Mouse (Mus musculus) bone marrow, adult 2 months (tissue): ENCODE data around the gene Rnpep. TPM values are rescaled to one million over a fixed set of nuclear protein-coding genes. Genes with fewer than 3 reads are reported as not detected.

Experiments
- H3K27ac ChIP-seq: fragments of 200-500 bp; 2 replicates; pipeline ENCODE4 v1.5.1; 2012; ENCODE audit warnings: low read depth, mild to moderate bottlenecking, control low read depth, inconsistent platforms, low read length; ENCODE audit not compliant: control insufficient read depth, poor library complexity, insufficient read depth
- H3K4me1 ChIP-seq: fragments of 200-500 bp; 2 replicates; pipeline ENCODE4 v1.6.1; 2011; ENCODE audit warnings: low read length; ENCODE audit not compliant: control insufficient read depth, insufficient read depth
- H3K4me3 ChIP-seq: fragments of 200-500 bp; replicated peaks from 2 replicates; pipeline ENCODE3; 2011; ENCODE audit warnings: mild to moderate bottlenecking, low read depth, low read length, control low read depth; ENCODE audit not compliant: control insufficient read depth
- CTCF ChIP-seq: fragments of 200-500 bp; IDR thresholded peaks from 2 replicates; pipeline ENCODE4 v1.5.1; 2011; ENCODE audit warnings: low read length, control low read depth; ENCODE audit not compliant: control insufficient read depth, insufficient read depth
- POLR2A ChIP-seq: fragments of 200-500 bp; IDR thresholded peaks from 2 replicates; pipeline ENCODE4 v1.6.1; 2011; ENCODE audit warnings: low read depth, mild to moderate bottlenecking, control low read depth, low read length, borderline replicate concordance; ENCODE audit not compliant: control insufficient read depth
- WGBS: fragments of 180-500 bp; shearing (Covaris S2); methylation state at CpG from one replicate; pipeline ENCODE4 v1.1.7; 2018; 5-methylcytosine and 5-hydroxymethylcytosine counted together
- polyA plus RNA-seq: library from polyadenylated mRNA; stranded (reverse); fragments of >200 nt; gene quantifications from 2 replicates; pipeline ENCODE4 v1.2.4, GENCODE M21; 2011; ENCODE audit warnings: low replicate concordance; ENCODE audit not compliant: missing spikeins, insufficient read depth, insufficient read length

Gene Rnpep
- polyA plus RNA-seq, 1 experiment = 33.0 TPM

GRCm38 (mm10) chr1:135265834-135266233, 18.1 kb downstream of the Rnpep start:
- no peak overlapping the region for H3K27ac ChIP-seq
- no peaks in the 10 kb centered on the region for H3K4me1 ChIP-seq
- 49% methylated on average over 5 of the region's 5 CpGs for WGBS
- TF ChIP-seq POLR2A (no peak), CTCF (no peak)
- H3K4me3 ChIP-seq = no peak overlapping the region

- no peak overlapping the region for H3K27ac ChIP-seq
- TF ChIP-seq CTCF (no peak), POLR2A (no peak)
- no peak overlapping the region for H3K4me3 ChIP-seq
- no peaks in the 10 kb centered on the region for H3K4me1 ChIP-seq
- 81% methylated on average over 9 of the region's 9 CpGs for WGBS
These were observed 20.6 kb downstream of the Rnpep start for GRCm38 (mm10) chr1:135263316-135263715.

GRCm38 (mm10) chr1:135262329-135262728, 21.6 kb downstream of the Rnpep start:
- H3K4me3 ChIP-seq = no peak overlapping the region
- no peak overlapping the region for H3K27ac ChIP-seq
- 61% methylated on average over 3 of the region's 3 CpGs for WGBS
- TF ChIP-seq POLR2A (no peak), CTCF (no peak)
- H3K4me1 ChIP-seq = no peaks in the 10 kb centered on the region

- TF ChIP-seq CTCF (no peak), POLR2A (no peak)
- no peak overlapping the region for H3K27ac ChIP-seq
- 74% methylated on average over 6 of the region's 6 CpGs for WGBS
- no peaks in the 10 kb centered on the region for H3K4me1 ChIP-seq
- H3K4me3 ChIP-seq = no peak overlapping the region
These were observed 23.0 kb downstream of the Rnpep start for GRCm38 (mm10) chr1:135260931-135261330.

GRCm38 (mm10) chr1:135259128-135259436, 24.8 kb downstream of the Rnpep start:
- WGBS = under 1% methylated on average over 10 of the region's 10 CpGs
- TF ChIP-seq CTCF = peak; percentile 77
- no peak for TF ChIP-seq POLR2A
- Histone ChIP-seq H3K27ac (no peak overlapping the region), H3K4me1 (no peaks in the 10 kb centered on the region), H3K4me3 (no peak overlapping the region)

- Histone ChIP-seq H3K27ac (no peak within 1 kb of the TSS), H3K4me3 (no peak within 1 kb of the TSS), H3K4me1 (no peaks in the 10 kb centered on the region)
- WGBS = 65% methylated on average over 19 of the region's 19 CpGs
- no peak for TF ChIP-seq CTCF
These were observed 25.3 kb downstream of the Rnpep start, which contains the start of gene Elf3 for GRCm38 (mm10) chr1:135258380-135259127. TSS of gene Elf3 (minus strand) at chr1:135258568.

- 81% methylated on average over 6 of the region's 6 CpGs for WGBS
- TF ChIP-seq POLR2A (no peak), CTCF (no peak)
These were observed 27.6 kb downstream of the Rnpep start for GRCm38 (mm10) chr1:135256299-135256698.

GRCm38 (mm10) chr1:135252854-135253253, 31.0 kb downstream of the Rnpep start:
- no peak overlapping the region for H3K4me3 ChIP-seq
- no peak for TF ChIP-seq POLR2A
- no peak for TF ChIP-seq CTCF
- no peak overlapping the region for H3K27ac ChIP-seq
- 56% methylated on average over 4 of the region's 4 CpGs for WGBS
- no peaks in the 10 kb centered on the region; the same call in 1 of the 2 replicates for H3K4me1 ChIP-seq

More at GRCm38 (mm10) chr1:135256299-135256698, 27.6 kb downstream of the Rnpep start:
- Histone ChIP-seq H3K4me3 (no peak overlapping the region), H3K27ac (no peak overlapping the region), H3K4me1 (no peaks in the 10 kb centered on the region)
